Mouse (Mus musculus): ENCODE measurements around the gene Kcnb1.

Kcnb1 gene

DNA sequence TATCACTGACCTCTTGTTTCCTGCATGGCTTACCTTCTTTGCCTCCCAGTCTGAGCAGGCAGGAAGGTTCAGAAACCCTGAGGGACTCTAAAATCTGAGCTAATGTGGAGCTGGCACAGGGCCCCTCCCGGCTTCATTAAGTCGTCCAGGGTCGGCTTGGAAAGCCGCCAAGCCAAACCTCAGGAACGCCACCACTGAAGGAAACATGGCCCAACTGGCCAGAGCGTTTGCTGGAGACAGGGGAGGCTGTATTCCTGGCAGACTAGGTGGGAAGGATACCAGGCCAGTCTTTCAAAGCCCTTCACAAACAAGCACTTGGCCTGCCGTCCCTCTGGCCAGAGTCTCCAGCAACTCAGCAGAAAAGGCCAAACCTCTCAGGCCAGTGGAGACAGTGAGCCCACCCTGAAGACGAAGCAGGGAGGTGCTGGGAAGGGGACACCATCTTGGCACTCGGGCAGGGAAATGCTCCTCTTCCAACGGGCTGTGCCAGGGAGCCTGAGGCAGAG lies 27.4 kb downstream of the Kcnb1 start:
- no peak for DNase-seq

DNA sequence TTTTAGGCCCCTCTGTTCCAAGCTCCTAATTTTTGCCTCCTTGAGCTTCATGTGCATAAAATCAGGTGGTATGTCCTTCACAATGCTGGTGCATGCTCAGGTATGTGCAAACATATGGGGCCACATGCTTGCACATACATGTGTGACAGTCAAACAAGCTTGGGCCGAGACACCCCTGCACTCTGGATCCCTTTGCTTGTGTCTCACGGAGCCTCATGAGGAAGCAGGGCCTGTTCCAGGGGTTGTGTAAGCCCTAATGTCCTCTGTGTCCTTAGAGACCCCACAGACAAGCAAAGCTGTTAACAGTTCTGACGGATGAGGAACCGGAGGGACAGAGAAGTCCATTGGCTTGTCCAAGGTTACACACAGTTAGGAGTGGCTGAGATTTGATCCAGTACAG lies 30.2 kb downstream of the Kcnb1 start:
- DNase-seq, result no peak

DNA sequence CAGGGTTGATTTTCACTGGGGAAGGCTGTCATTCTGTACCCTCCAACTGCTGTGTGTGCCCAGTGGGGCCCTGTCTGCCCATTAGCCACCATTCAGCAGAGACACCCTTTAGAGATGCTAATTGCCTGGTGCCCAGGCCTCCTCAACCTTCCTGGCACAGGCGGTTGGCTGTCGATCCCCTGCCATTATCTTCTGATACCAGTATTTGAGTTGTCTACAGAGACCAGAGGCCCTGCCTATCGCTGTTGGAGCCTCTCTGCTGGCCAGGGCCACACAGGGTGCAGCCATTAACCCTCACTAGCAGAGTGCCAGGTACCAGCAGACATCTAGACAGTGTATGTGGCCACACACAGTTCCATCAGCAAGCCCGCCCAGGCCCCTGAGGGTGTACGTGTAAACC lies 31.2 kb downstream of the Kcnb1 start:
- DNase-seq, result no peak

DNA sequence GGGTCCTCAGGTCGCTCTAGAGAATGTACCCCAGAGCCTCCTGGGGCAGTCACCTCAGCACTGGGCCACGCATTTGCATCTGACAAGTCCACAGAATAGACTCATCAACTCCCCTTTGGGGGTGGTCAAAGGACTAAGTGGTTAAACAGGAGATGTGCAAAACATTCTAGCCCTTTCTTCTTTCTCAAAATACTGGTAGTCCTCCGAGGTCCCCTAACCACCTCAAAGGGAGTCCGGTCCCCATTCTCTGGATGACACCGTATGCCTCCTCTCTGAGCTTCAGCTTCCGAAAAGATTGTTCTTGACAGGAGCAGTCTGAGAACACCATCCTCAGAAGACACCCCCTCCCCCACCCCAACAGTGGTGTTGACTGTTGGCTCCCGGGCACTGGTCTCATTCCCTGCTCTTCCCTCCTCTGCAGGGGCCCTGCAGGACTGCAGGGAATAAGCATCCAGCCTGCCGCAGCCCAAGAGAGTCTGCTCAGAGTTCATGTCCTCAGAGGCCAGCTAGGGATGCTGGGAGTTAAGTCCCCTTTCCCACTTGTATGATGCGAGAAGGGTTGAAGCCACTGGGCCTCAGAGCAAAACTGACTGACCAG lies 33.7 kb downstream of the Kcnb1 start:
- no peak for DNase-seq

DNA sequence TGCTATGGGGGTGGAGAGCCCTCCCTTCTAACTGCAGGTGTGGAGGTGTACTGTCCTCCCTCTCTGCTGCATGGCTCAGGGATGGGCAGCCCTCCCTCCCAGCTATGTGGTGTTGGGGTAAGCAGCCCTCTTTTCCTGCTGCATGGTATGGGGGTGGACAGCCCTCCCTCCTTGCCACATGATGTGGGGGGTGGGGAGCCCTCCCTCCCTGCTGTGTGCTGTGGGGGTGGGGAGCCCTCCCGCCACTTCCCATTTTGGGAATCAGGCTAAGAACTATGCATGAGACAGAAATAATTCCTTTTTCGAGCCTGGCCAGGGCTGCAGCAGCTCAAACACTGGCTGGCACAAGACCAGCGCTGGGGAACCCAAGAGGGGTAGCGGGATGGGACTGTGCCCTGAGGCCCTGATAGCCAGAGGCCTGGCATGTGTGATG lies 34.4 kb downstream of the Kcnb1 start:
- peak; percentile 83 for DNase-seq

DNA sequence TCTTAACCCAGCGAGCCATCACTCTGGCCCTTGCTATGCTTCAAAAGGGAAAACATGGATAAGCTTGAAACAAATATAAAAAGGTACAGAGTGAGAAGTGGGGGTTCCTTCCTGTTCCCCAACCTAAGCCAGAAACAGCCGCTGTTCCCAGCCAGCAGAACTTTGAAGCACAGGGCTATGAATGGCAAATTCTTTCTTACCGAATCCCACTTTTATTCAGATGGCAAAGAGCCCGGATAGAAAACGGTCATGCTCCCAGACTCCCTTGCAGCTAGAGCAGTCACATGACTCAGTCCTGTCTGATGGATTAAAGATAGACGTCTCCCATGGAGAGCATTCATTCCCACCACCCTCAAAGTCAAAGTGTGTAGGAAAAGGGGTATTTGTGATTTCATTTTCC lies 39.1 kb downstream of the Kcnb1 start:
- peak; percentile 68 for DNase-seq

DNA sequence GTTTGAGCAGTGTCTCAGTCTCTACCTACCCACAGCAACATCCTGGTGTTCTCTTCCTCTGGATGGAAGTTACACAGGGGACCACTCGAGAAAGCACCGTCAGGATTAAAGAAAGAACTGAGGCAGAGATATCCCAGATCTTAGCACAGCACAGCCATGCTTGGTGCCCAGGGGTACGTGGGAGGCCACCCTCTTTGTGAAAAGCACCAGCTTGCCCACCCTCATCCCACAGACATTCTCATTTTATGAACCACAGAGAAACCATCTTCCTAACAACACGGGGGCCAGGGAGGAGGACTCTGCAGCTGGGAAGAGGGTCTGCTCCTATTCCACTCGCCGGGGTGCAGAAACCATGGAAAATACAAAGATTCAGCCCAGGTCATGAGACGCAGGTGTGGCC lies 39.8 kb downstream of the Kcnb1 start:
- peak; percentile 60 for DNase-seq

DNA sequence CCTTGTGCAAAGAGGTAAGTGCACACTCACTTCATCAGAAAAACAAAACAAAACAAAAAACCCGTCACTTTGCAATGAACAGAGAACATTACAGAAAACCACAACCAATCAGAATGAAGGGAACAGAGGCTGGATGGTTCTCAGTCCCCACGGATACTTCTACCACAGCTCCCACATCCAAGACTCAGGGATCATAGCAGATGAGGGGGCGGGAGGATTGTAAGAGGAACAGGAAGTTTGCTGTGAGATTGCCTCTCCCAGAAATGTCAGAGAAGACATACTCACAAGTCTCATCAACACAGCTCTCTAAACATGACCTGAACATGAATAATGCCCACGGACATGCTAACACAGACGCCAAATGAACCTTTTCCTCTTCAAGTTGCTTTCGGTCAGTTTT lies 40.9 kb downstream of the Kcnb1 start:
- peak; percentile 51 for DNase-seq

DNA sequence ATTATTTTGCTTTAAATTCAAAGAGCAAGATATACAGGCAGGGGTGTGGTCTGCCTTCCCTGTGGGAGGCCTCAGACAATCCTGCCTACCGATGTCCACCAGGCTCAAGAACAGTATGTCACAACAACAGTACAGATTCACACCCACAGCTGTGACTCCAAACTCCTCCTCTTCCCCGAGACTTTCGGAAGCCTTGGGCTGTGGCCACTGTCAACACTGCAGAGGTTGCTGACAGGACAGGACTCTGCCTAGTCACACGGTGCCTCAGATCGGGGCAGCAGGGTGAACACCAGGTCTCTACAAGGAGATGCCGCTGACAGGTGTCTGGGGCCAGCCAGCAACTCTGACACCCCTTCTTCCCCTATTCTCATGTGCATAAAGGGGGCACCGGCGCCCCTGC lies 42.2 kb downstream of the Kcnb1 start:
- DNase-seq, result no peak

DNA sequence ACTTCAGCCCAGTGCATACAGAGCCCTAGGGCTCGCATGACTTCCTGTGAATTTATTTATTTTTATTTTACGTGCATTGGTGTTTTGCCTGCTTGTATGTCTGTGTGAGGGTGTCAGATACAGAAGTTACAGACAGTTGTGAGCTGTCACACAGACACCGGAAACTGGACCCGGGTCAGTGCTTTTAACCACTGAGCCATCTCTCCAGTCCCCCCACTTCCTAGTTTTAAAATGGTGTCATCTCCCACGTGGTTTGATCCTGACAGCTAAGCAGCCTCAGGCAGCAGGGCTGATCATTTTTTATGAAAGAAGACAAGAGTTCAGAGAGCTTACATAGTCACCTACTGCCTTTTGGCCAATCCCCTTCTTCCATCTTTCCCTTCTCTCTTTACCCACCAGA lies 44.1 kb downstream of the Kcnb1 start:
- no peak for DNase-seq

DNA sequence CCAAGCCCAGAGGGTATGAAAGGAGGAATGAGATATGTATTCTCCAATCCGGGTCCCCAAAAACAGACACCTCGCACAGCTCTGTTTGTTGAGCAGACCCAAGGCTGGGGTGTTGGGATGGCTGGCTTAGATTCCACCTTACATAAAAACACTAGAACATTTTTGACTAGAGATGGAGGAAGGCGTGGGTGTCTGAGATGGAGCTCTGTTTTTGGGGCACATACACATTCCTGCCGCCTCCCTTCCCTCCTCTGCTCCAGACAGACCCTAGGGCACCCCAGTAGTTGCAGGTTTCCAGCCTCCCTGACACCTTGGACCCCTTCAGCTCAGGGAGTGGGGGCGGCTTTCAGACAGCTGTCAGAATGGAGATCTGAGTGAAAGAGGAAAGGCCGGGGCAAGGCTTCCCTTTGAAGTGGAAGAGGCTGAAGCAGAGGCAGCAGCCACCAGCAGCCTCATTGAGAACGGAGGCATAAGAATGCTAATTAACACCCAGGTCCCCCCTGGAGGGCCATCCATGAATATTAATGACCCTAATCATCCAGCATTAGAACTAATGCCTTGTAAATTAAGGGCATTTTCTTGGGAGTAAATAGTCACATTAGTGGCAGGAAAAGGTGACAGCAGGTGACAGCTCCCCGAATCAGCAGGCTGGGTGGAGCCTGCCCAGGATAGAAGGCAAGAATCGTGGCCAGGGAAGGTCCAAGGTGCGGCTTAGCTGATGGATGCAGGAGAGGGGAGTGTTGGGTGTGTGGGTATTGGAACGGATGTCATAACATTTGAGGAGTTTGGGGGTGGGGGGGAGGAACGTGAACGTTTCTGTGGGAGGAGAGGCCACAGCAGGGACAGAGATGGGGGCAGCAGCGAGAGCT lies 45.3 kb downstream of the Kcnb1 start:
- DNase-seq, result peak; percentile 88

DNA sequence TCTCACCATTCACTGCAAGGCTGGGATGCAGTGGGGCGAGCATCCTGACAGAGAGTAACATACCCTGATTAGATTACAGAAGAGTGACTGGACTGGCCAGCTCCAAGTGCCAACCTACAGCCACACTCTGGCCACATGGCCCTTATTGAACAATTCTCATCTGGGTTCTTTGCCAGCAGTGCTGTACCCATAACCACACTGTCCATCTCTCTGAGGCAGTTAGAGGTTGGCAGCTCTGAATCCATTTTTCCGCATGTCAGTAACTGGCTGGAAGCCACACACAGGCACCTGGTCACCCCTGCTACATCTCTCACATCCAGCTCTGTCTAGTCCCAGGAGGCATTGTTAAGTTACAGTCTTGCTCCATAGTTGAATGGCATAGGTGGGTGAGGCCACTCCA lies 46.0 kb downstream of the Kcnb1 start:
- no peak for DNase-seq

DNA sequence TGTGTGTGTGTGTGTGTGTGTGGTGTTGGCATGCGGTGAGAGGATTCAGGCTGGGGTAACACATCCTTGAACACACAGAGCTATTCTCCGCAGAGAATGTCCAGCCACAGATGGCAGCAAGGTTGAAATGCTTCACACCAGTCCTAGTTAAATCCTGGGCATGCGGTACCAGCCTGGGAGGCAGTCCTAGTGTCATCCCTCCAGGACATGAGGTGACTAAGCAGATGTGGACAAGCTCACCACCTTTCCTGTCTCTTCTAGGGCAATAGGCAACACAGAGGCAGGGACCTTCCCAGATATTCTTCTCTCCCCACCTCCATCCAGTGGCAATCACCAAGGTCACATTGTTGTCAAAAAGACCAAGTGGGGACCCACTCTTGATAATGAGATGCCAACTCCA lies 47.7 kb downstream of the Kcnb1 start:
- DNase-seq, result no peak

DNA sequence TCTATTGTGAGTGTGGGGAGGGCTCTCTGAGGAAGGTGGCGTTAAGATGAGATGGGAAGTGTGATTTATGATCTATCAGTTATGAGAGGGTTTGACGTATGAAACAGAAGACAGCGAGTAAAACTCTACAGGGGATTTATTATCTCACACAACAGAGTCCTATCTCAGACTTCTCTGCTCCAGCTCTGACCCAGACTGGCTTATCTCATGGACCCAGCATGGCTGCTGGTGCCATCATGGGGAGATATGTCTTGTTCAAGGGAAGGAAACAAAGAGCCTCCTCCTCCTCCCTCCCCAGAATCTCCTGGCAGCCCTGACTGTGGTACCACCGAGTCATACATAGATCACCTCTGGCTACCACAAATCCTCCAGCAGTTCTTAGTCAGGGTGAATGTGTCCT lies 48.1 kb downstream of the Kcnb1 start:
- no peak for DNase-seq

DNA sequence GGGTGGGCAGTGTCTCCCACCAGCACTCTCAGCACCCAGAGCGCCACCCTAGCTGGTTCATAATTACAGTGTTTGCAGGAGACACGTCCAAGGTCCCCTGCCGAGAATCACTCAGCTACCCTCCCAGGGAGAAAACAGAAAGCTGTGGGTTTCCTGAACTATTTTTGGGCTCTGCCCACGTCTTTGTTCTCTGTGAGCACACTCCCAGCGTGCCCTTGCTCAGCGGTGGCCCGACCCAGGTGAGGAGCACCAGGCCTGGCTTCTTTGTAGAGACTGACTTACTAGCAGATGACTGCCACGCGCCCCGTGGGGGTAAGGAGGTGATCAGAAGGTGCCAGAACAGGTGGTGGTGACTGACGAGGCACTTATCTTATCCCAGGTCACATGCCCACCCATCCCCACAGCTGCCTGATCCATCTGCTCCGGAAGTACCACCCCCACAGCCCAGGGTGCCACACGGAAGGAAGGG lies 50.1 kb downstream of the Kcnb1 start:
- peak; percentile 76 for DNase-seq

DNA sequence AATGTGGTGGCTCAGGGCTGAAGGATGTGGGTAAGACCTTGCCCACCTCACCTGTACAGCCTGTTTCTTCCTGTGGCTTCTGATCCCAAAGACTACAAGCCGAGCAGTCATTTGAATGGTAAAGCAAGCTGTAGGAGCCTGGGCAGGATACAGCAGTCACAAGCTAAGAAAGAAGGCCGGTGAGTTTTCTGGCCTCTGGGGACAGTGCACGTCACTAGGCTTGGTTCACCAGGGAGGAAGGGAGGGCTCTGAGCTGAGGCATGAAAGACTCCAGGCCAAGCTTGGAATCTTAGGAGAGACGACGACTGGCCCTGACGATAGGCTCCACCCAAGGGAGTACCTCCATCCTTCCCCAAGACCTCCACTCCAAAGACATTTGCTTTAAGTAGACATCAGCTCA lies 51.3 kb downstream of the Kcnb1 start:
- DNase-seq, result no peak

DNA sequence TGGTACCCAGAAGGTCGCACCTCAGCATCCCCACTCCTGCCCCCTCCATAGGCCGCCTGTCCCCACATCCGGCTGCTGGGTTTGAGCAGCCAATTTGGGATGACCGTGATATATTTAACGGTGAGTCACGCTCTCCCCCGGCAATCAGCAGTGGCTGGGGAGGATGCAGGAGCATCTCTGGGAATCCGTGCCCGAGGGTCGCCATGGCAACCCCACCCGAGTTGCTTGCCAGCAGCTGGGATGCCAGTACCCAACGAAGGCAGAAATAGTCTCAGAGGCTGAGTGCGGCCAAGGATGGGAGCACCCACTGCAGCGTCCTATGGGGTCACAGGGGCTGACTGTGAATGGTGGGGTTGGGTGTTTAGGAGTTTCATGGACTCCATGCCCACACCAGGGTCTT lies 53.0 kb downstream of the Kcnb1 start:
- peak; percentile 94 for DNase-seq

DNA sequence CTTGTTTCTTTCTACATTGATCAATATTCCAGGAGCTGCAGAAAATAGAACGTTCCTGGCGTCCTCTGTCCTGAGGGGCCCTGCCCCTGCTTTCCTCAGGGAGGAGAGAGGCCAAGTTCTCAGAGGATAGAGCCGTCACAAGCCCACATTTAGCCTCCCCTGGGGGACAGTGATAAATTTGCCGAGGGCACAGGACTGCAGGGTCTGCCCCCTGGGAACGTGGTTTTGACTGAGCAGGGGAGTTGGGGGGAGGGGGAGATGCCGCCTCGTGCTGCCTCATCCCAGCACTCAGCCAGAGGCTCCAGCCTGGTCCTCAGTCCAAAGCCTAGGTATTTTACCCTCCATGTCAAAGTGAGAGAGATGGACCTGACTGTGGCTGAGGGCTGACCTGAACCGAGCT lies 57.9 kb downstream of the Kcnb1 start:
- DNase-seq, result no peak

DNA sequence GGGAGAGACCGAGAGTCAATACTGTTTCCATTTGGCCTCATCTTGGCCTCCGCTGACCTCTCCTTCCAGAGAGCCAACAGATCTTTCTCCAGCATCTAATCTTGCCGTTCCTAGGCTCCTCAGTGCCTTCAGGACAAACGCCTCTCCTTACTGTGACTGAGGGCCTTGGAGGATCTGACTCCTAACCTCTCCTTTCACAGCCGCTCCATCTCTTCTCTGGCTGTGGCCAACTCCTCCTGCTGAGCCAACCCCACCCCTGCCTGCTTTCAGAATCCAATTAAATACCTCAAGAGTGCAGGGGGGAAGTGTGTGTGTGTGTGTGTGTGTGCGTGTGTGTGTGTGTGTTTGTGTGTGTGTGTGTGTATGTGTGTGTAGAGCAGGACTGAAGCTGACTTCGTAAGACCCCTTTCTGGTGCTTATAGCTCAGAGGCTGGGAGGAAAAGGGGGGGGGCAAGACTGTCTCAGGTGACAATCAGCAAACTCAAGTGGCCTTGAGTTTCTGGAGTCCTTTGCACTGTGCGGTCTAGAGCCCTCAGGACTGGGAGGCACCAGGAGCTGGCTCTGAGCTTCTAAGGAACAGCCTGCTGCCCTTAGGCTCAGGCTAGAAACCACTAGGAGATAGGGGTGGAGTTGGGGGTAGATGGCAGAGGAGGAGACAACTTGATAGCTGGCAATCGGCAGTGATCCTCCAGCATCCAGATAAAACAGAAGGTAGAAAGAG lies 59.7 kb downstream of the Kcnb1 start:
- DNase-seq, result peak; percentile 3

DNA sequence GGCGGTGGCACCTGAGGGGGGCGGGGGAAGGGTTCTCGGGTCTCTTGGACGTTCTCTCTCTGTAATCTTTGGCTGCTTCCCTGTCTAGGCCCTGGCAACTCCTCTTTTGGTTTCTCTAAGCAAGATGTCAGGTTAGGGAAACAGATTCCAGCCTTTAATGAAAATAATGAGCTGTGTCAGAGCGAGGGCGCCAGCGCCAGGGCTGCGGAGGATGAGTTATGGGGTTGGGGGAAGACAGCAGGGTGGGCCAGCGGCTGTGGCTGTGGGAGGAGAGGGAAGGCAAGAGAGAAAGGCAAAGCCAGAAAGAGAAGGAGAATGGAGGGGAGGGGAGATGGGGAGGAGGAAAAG lies 60.4 kb downstream of the Kcnb1 start:
- DNase-seq, result no peak

DNA sequence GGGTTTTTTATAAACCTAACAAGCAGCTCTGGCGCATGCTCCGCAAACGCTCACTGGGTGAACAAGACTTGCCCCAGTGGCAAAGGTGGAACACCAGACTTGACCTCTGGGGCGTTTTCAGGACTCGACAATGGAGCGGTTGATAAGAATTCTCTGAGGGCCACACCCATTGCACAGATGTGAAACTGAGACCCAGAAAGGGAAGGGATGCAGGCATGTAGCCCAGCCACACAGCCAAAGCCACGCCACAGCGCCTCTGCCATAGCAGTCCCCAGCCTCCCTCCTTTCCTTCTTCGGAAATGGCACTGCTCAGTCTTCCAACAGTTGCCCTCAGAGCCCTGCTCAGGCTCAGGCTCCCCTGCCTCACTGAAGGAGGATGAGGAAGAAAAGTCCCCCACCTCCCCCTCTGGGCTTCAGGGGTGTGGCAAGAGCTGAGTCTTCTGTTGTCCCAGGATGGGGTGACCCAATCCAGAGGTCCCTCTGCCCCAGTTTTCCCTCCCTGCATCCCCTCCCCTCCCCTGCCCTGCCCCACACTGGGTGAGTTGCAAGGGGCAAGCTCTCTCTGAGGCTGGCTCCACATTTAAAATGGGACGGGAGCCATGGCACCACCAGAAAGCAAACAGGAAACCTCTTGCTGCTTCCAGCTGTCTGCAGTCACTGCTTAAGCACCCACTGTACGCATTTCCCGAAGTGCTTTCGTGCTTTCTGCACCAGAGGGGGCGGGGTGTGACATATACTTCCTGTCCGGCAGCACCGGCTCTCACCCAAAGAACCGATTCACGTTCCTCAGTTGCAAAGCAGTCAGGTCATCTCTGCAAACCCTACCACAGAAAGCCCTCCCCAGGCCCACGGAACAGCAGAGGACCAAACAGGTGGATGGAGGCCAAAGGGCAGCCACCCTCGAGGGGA lies 61.0 kb downstream of the Kcnb1 start:
- peak; percentile 60 for DNase-seq

DNA sequence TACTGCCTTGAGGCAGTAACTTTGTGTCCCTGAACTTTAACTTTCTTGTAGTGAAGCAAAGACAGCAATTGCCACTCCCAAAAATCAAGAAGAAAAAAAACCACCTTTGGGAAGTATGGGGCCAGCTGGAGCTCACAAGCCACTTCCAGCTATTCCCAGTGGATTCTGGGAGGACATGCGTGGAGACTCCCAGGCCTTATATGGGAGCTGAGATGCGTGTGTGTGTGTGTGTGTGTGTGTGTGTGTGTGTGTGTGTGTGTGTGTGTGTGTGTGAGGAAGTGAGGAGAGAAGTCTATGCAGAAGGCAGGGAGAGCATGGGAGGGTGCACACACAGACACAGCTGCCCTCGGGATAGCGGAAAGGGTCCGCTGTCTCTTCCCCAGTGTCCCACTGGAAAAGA lies 62.6 kb downstream of the Kcnb1 start:
- DNase-seq, result peak; percentile 3

DNA sequence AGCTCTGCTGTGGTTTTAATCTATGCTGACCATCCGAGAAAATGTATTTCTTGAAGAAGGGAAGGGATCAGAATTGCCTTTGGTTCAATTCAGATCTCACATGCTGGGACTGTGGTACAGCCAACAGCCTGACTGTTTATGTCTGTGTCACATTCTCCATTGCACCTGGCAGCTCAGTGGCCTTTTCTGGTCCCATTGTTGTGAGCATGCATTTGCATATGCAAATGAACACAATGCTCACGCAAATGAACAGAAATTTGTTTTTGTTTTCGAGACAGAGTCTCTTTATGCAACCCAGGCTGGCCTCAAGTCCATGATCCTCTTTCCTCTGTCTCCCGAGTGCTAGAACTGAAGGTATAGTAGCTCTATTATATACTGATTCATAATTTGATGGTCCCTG lies 64.2 kb downstream of the Kcnb1 start:
- DNase-seq, result no peak

Data from right cerebral cortex, adult 18-20 months (tissue).